Comparison of ENCODE assay signal across 12 mouse cellular contexts in the genomic region with DNA sequence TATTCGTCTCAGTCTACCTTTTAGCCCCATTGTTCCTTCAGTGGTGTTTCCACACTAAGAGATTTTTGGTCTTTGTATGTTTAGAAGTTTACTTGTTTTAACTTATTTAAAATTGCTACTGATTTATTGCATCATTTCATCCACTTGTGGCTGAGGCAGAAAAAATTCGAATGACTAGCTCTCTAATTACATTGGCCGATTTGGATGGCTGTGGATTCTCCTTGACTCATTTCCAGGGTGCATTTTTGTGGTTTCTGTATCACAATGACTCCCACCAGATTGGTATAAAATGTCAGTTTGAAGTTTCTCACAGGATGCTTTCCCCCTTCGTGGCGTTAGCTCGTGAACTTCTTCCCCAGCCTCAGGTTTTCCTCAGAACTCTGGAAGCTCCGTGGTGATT.
"Had no signal": no experiment of that assay in that cellular context is flagged by ENCODE, and none has a peak within 500 bp of the region (broad histone marks: within the 10 kb centered on the region; RNA-seq: fewer than 3 reads in every experiment).

No protein-coding gene starts in this region.

- DNase-seq: kidney, postnatal 14 days; lung, embryonic 14.5 days; lung, postnatal 14 days; right cerebral cortex, adult 18-20 months; right cerebral cortex, postnatal 25 days had no signal

- H3K27ac ChIP-seq: left cerebral cortex, adult 2 months; limb, embryonic 15.5 days; liver, embryonic 12.5 days; macrophage; midbrain, embryonic 13.5 days; neural tube, embryonic 15.5 days had no signal

- H3K9me3 ChIP-seq: limb, embryonic 15.5 days; liver, embryonic 12.5 days; megakaryocyte, embryonic 14.5 days; midbrain, embryonic 13.5 days; neural tube, embryonic 15.5 days had no signal

- H3K4me3 ChIP-seq: left cerebral cortex, adult 2 months; limb, embryonic 15.5 days; liver, embryonic 12.5 days; megakaryocyte, embryonic 14.5 days; midbrain, embryonic 13.5 days; neural tube, embryonic 15.5 days had no signal

- H3K36me3 ChIP-seq: limb, embryonic 15.5 days; liver, embryonic 12.5 days; midbrain, embryonic 13.5 days; neural tube, embryonic 15.5 days had no signal

- H3K9ac ChIP-seq: limb, embryonic 15.5 days; liver, embryonic 12.5 days; lung, embryonic 14.5 days; midbrain, embryonic 13.5 days; neural tube, embryonic 15.5 days had no signal

- H3K4me2 ChIP-seq: limb, embryonic 15.5 days; liver, embryonic 12.5 days; lung, embryonic 14.5 days; midbrain, embryonic 13.5 days; neural tube, embryonic 15.5 days had no signal

- ATAC-seq: liver, embryonic 12.5 days; midbrain, embryonic 13.5 days had no signal

- H3K27me3 ChIP-seq: limb, embryonic 15.5 days; liver, embryonic 12.5 days; megakaryocyte, embryonic 14.5 days; neural tube, embryonic 15.5 days had no signal

- H3K4me1 ChIP-seq: limb, embryonic 15.5 days; liver, embryonic 12.5 days; megakaryocyte, embryonic 14.5 days had no signal
